Mouse (Mus musculus): ENCODE data around the gene Fads1.
A peak's percentile ranks its signal among the peaks of the same experiment; 100 is the strongest.
"Not testable (repeated sequence)": the region's sequence is repeated elsewhere in the genome, so short reads cannot be mapped to it uniquely, and the experiment has no call there.

Fads1 gene

GRCm38 (mm10) chr19:10182670-10183298 is at the start of gene Fads1:
Gene Fads1, plus strand, starts transcription at chr19:10182888.
- DNase-seq, result peak; percentile 92

GRCm38 (mm10) chr19:10134692-10135091 is 48.0 kb upstream of the Fads1 start:
- DNase-seq, result no peak

GRCm38 (mm10) chr19:10137423-10137822 is 45.3 kb upstream of the Fads1 start:
- no peak for DNase-seq

- DNase-seq, result no peak
Observed at GRCm38 (mm10) chr19:10139736-10140135, 43.0 kb upstream of the Fads1 start.

- no peak for DNase-seq
Observed at GRCm38 (mm10) chr19:10143667-10144066, 39.0 kb upstream of the Fads1 start.

- no peak for DNase-seq
Observed at GRCm38 (mm10) chr19:10144464-10144863, 38.2 kb upstream of the Fads1 start.

- DNase-seq, result no peak
Observed at GRCm38 (mm10) chr19:10148555-10148954, 34.1 kb upstream of the Fads1 start.

- no peak for DNase-seq
Observed at GRCm38 (mm10) chr19:10149189-10149588, 33.5 kb upstream of the Fads1 start.

- DNase-seq, result no peak
Observed at GRCm38 (mm10) chr19:10157725-10158124, 25.0 kb upstream of the Fads1 start.

GRCm38 (mm10) chr19:10163896-10164295 is 18.8 kb upstream of the Fads1 start:
- no peak for DNase-seq

- not testable (repeated sequence) for DNase-seq
Observed at GRCm38 (mm10) chr19:10165928-10166327, 16.8 kb upstream of the Fads1 start.

- no peak for DNase-seq
Observed at GRCm38 (mm10) chr19:10167112-10167511, 15.6 kb upstream of the Fads1 start.

GRCm38 (mm10) chr19:10167951-10168350 is 14.7 kb upstream of the Fads1 start:
- no peak for DNase-seq

- DNase-seq, result no peak
Observed at GRCm38 (mm10) chr19:10168441-10168840, 14.2 kb upstream of the Fads1 start.

- DNase-seq, result no peak
Observed at GRCm38 (mm10) chr19:10169179-10169578, 13.5 kb upstream of the Fads1 start.

- DNase-seq, result not testable (repeated sequence)
Observed at GRCm38 (mm10) chr19:10169692-10170330, 12.9 kb upstream of the Fads1 start.

GRCm38 (mm10) chr19:10170466-10170865 is 12.2 kb upstream of the Fads1 start:
- no peak for DNase-seq

- DNase-seq, result no peak
Observed at GRCm38 (mm10) chr19:10171359-10171758, 11.3 kb upstream of the Fads1 start.

GRCm38 (mm10) chr19:10171846-10172245 is 10.8 kb upstream of the Fads1 start:
- DNase-seq, result no peak

- no peak for DNase-seq
Observed at GRCm38 (mm10) chr19:10173116-10173718, 9.5 kb upstream of the Fads1 start.

- no peak for DNase-seq
Observed at GRCm38 (mm10) chr19:10173844-10174539, 8.7 kb upstream of the Fads1 start.

GRCm38 (mm10) chr19:10174956-10175355 is 7.7 kb upstream of the Fads1 start:
- DNase-seq, result no peak

- DNase-seq, result no peak
Observed at GRCm38 (mm10) chr19:10176477-10176876, 6.2 kb upstream of the Fads1 start.

GRCm38 (mm10) chr19:10176941-10177372 is 5.7 kb upstream of the Fads1 start:
- DNase-seq, result no peak
